Mouse (Mus musculus): Measurements from ENCODE around the gene Lrba. TPM values are rescaled to one million over a fixed set of nuclear protein-coding genes. Genes with fewer than 3 reads are reported as not detected.

The Lrba gene
- polyA plus RNA-seq, 1 experiment from 2014 or later, result 9.2 TPM

GRCm38 (mm10) chr3:86231532-86232086 is 7.1 kb downstream of the Lrba start:
- no peak for DNase-seq (ENCODE audit: low spot score)
- no peaks in the 10 kb centered on the region for H3K36me3 ChIP-seq (ENCODE audit: control insufficient read depth, insufficient read depth, low read length)
- H3K9ac ChIP-seq (ENCODE audit: low read depth, low read length), result no peak overlapping the region
- H3K4me2 ChIP-seq (ENCODE audit: low read depth, low read length), result no peak overlapping the region
- WGBS, result 67% methylated on average over 1 of the region's 1 CpGs
- no peaks in the 10 kb centered on the region for H3K9me3 ChIP-seq (ENCODE audit: control insufficient read depth, low read length)
- no peak overlapping the region for H3K4me3 ChIP-seq (ENCODE audit: low read depth, low read length)
- no peaks in the 10 kb centered on the region for H3K4me1 ChIP-seq (ENCODE audit: control insufficient read depth, insufficient read depth, low read length)
- H3K27ac ChIP-seq (replicated peaks; ENCODE audit: low read depth, low read length), result no peak overlapping the region
- no peaks in the 10 kb centered on the region for H3K27me3 ChIP-seq (replicated peaks; ENCODE audit: control insufficient read depth, insufficient read depth, low read length)
- no peak for ATAC-seq (ENCODE audit: low read depth)

GRCm38 (mm10) chr3:86247193-86247592 is 22.7 kb downstream of the Lrba start:
- WGBS, result 73% methylated on average over 8 of the region's 8 CpGs
- Histone ChIP-seq H3K9me3 (ENCODE audit: control insufficient read depth, low read length) (no peaks in the 10 kb centered on the region), H3K27me3 (replicated peaks; ENCODE audit: control insufficient read depth, insufficient read depth, low read length) (no peaks in the 10 kb centered on the region), H3K4me1 (ENCODE audit: control insufficient read depth, insufficient read depth, low read length) (no peaks in the 10 kb centered on the region), H3K9ac (ENCODE audit: low read depth, low read length) (no peak overlapping the region), H3K36me3 (ENCODE audit: control insufficient read depth, insufficient read depth, low read length) (no peaks in the 10 kb centered on the region), H3K4me2 (ENCODE audit: low read depth, low read length) (no peak overlapping the region), H3K4me3 (ENCODE audit: low read depth, low read length) (no peak overlapping the region), H3K27ac (replicated peaks; ENCODE audit: low read depth, low read length) (no peak overlapping the region)
- ATAC-seq (ENCODE audit: low read depth), result no peak
- no peak for DNase-seq (ENCODE audit: low spot score)

GRCm38 (mm10) chr3:86251212-86251611 is 26.7 kb downstream of the Lrba start:
- Histone ChIP-seq H3K4me2 (ENCODE audit: low read depth, low read length) (no peak overlapping the region), H3K9ac (ENCODE audit: low read depth, low read length) (no peak overlapping the region), H3K9me3 (ENCODE audit: control insufficient read depth, low read length) (no peaks in the 10 kb centered on the region), H3K27me3 (replicated peaks; ENCODE audit: control insufficient read depth, insufficient read depth, low read length) (no peaks in the 10 kb centered on the region), H3K36me3 (ENCODE audit: control insufficient read depth, insufficient read depth, low read length) (no peaks in the 10 kb centered on the region), H3K27ac (replicated peaks; ENCODE audit: low read depth, low read length) (no peak overlapping the region), H3K4me3 (ENCODE audit: low read depth, low read length) (no peak overlapping the region), H3K4me1 (ENCODE audit: control insufficient read depth, insufficient read depth, low read length) (no peaks in the 10 kb centered on the region)
- WGBS, result 89% methylated on average over 1 of the region's 1 CpGs
- ATAC-seq (ENCODE audit: low read depth) (no peak), DNase-seq (ENCODE audit: low spot score) (no peak)

- H3K9me3 ChIP-seq (ENCODE audit: control insufficient read depth, low read length), result no peaks in the 10 kb centered on the region
- ATAC-seq (ENCODE audit: low read depth) (no peak), DNase-seq (ENCODE audit: low spot score) (no peak)
- no peaks in the 10 kb centered on the region for H3K4me1 ChIP-seq (ENCODE audit: control insufficient read depth, insufficient read depth, low read length)
- H3K9ac ChIP-seq (ENCODE audit: low read depth, low read length), result no peak overlapping the region
- no peaks in the 10 kb centered on the region for H3K27me3 ChIP-seq (replicated peaks; ENCODE audit: control insufficient read depth, insufficient read depth, low read length)
- H3K4me3 ChIP-seq (ENCODE audit: low read depth, low read length), result no peak overlapping the region
- no peaks in the 10 kb centered on the region for H3K36me3 ChIP-seq (ENCODE audit: control insufficient read depth, insufficient read depth, low read length)
- no peak overlapping the region for H3K4me2 ChIP-seq (ENCODE audit: low read depth, low read length)
- no peak overlapping the region for H3K27ac ChIP-seq (replicated peaks; ENCODE audit: low read depth, low read length)
Observed at GRCm38 (mm10) chr3:86252588-86252987, 28.1 kb downstream of the Lrba start.

- Histone ChIP-seq H3K36me3 (ENCODE audit: control insufficient read depth, insufficient read depth, low read length) (no peaks in the 10 kb centered on the region), H3K9ac (ENCODE audit: low read depth, low read length) (no peak overlapping the region), H3K4me2 (ENCODE audit: low read depth, low read length) (no peak overlapping the region), H3K9me3 (ENCODE audit: control insufficient read depth, low read length) (no peaks in the 10 kb centered on the region), H3K4me3 (ENCODE audit: low read depth, low read length) (no peak overlapping the region), H3K4me1 (ENCODE audit: control insufficient read depth, insufficient read depth, low read length) (no peaks in the 10 kb centered on the region), H3K27ac (replicated peaks; ENCODE audit: low read depth, low read length) (no peak overlapping the region), H3K27me3 (replicated peaks; ENCODE audit: control insufficient read depth, insufficient read depth, low read length) (no peaks in the 10 kb centered on the region)
- WGBS, result 74% methylated on average over 3 of the region's 3 CpGs
- DNase-seq (ENCODE audit: low spot score), result no peak
- ATAC-seq (ENCODE audit: low read depth), result no peak
Observed at GRCm38 (mm10) chr3:86253071-86253470, 28.6 kb downstream of the Lrba start.

- no peaks in the 10 kb centered on the region for H3K4me1 ChIP-seq (ENCODE audit: control insufficient read depth, insufficient read depth, low read length)
- 62% methylated on average over 1 of the region's 1 CpGs for WGBS
- ATAC-seq (ENCODE audit: low read depth) (no peak), DNase-seq (ENCODE audit: low spot score) (no peak)
- no peaks in the 10 kb centered on the region for H3K27me3 ChIP-seq (replicated peaks; ENCODE audit: control insufficient read depth, insufficient read depth, low read length)
- no peaks in the 10 kb centered on the region for H3K36me3 ChIP-seq (ENCODE audit: control insufficient read depth, insufficient read depth, low read length)
- H3K9me3 ChIP-seq (ENCODE audit: control insufficient read depth, low read length), result no peaks in the 10 kb centered on the region
- no peak overlapping the region for H3K27ac ChIP-seq (replicated peaks; ENCODE audit: low read depth, low read length)
- no peak overlapping the region for H3K9ac ChIP-seq (ENCODE audit: low read depth, low read length)
- H3K4me2 ChIP-seq (ENCODE audit: low read depth, low read length), result no peak overlapping the region
- no peak overlapping the region for H3K4me3 ChIP-seq (ENCODE audit: low read depth, low read length)
Observed at GRCm38 (mm10) chr3:86253791-86254190, 29.3 kb downstream of the Lrba start.

GRCm38 (mm10) chr3:86268074-86268702 is 43.7 kb downstream of the Lrba start:
- Histone ChIP-seq H3K27ac (replicated peaks; ENCODE audit: low read depth, low read length) (no peak overlapping the region), H3K9ac (ENCODE audit: low read depth, low read length) (no peak overlapping the region), H3K9me3 (ENCODE audit: control insufficient read depth, low read length) (no peaks in the 10 kb centered on the region), H3K4me1 (ENCODE audit: control insufficient read depth, insufficient read depth, low read length) (no peaks in the 10 kb centered on the region), H3K4me3 (ENCODE audit: low read depth, low read length) (no peak overlapping the region), H3K36me3 (ENCODE audit: control insufficient read depth, insufficient read depth, low read length) (no peaks in the 10 kb centered on the region), H3K27me3 (replicated peaks; ENCODE audit: control insufficient read depth, insufficient read depth, low read length) (no peaks in the 10 kb centered on the region), H3K4me2 (ENCODE audit: low read depth, low read length) (no peak overlapping the region)
- DNase-seq (ENCODE audit: low spot score) (peak; percentile 83), ATAC-seq (ENCODE audit: low read depth) (no peak)
- WGBS, result 5% methylated on average over 1 of the region's 1 CpGs

GRCm38 (mm10) chr3:86275651-86276050 is 51.2 kb downstream of the Lrba start:
- Histone ChIP-seq H3K27me3 (replicated peaks; ENCODE audit: control insufficient read depth, insufficient read depth, low read length) (no peaks in the 10 kb centered on the region), H3K27ac (replicated peaks; ENCODE audit: low read depth, low read length) (no peak overlapping the region), H3K4me3 (ENCODE audit: low read depth, low read length) (no peak overlapping the region), H3K36me3 (ENCODE audit: control insufficient read depth, insufficient read depth, low read length) (no peaks in the 10 kb centered on the region), H3K9ac (ENCODE audit: low read depth, low read length) (no peak overlapping the region), H3K9me3 (ENCODE audit: control insufficient read depth, low read length) (no peaks in the 10 kb centered on the region), H3K4me1 (ENCODE audit: control insufficient read depth, insufficient read depth, low read length) (no peaks in the 10 kb centered on the region), H3K4me2 (ENCODE audit: low read depth, low read length) (no peak overlapping the region)
- ATAC-seq (ENCODE audit: low read depth), result no peak
- no peak for DNase-seq (ENCODE audit: low spot score)
- WGBS, result 63% methylated on average over 1 of the region's 1 CpGs

- Histone ChIP-seq H3K27ac (replicated peaks; ENCODE audit: low read depth, low read length) (no peak overlapping the region), H3K9me3 (ENCODE audit: control insufficient read depth, low read length) (no peaks in the 10 kb centered on the region), H3K9ac (ENCODE audit: low read depth, low read length) (no peak overlapping the region), H3K4me3 (ENCODE audit: low read depth, low read length) (no peak overlapping the region), H3K36me3 (ENCODE audit: control insufficient read depth, insufficient read depth, low read length) (no peaks in the 10 kb centered on the region), H3K27me3 (replicated peaks; ENCODE audit: control insufficient read depth, insufficient read depth, low read length) (no peaks in the 10 kb centered on the region), H3K4me1 (ENCODE audit: control insufficient read depth, insufficient read depth, low read length) (no peaks in the 10 kb centered on the region), H3K4me2 (ENCODE audit: low read depth, low read length) (no peak overlapping the region)
- WGBS, result 51% methylated on average over 8 of the region's 8 CpGs
- ATAC-seq (ENCODE audit: low read depth) (no peak), DNase-seq (ENCODE audit: low spot score) (no peak)
Observed at GRCm38 (mm10) chr3:86291326-86291725, 66.8 kb downstream of the Lrba start.

All from embryonic facial prominence, embryonic 14.5 days (tissue).